Comparison of ENCODE assay signal across 8 mouse cellular contexts in the genomic region with DNA sequence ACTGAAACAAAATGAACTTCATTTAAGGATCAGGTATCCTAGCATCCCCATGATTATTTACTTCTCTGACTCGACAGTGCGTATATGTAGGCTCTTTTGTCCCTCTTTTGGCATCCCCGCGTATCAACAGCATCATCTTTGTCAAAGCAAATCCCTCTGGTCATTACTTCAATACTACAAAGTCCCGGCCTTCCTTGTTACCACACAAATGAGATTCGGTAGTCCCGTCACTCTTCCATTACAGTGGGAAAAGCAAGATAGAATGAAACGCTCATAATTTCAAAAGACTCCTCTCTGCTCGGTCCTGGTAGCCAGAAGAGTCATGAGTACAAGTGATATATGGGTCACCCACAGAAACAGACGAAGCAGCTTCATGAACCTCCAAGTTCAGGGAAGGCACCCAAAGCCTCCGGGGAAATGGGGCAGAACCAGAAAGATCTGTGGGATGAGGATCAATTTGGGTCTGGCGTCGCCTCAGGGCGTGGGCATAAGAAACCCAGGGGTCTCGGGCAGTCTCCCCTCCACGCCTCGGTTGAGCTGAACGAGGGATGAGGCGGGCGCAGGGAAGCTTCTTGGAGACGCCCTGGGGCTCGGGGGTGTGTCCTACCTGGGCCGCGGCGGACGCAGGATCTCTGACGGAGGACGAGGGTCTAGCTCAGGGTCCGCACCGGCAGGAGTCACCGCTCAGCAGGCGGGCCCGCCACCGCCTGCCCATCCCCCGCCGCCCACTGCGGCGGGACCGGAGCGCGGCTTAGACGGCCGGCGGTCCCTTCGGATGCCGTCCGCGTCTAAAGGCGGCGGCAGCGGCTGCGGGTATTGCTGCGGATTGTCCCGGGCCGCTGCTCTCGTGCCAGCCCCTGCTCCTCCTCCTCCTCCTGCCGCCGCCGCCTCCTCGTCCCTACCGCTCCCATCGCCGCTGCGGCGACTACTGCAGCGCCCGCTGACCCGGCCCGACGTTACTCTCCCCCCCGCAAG. TPM values are rescaled to one million over a fixed set of nuclear protein-coding genes. Genes with fewer than 3 reads are reported as not detected.
DNase-seq lines count a peak whose midpoint lies in the region; ATAC-seq and TF ChIP-seq lines count a peak whose summit lies in the region.

Cdan1 (minus strand) TSS at position 680 of the 975 bp plus-strand sequence.

- no peaks in the 10 kb centered on the region for H3K4me1 ChIP-seq in spleen, adult 2 months (ENCODE audit: control insufficient read depth, insufficient read depth, insufficient read length)
- no peaks in the 10 kb centered on the region for H3K4me1 ChIP-seq in kidney, embryonic 14.5 days (ENCODE audit: control insufficient read depth, insufficient read depth, low read length)
- peaks cover 10 to 14% of the 10 kb centered on the region in 2 experiments for H3K4me1 ChIP-seq in liver, embryonic 14.5 days (replicated peaks; ENCODE audit: control insufficient read depth in 2 of 2, insufficient read depth in 2 of 2, low read length in 1 of 2)
- H3K4me1 ChIP-seq in neural tube, embryonic 12.5 days: peaks cover 6% of the 10 kb centered on the region; the same call in 1 of the 2 replicates

- peak within 1 kb of the TSS; percentile 65 for H3K4me2 ChIP-seq in kidney, embryonic 14.5 days (replicated peaks; ENCODE audit: low read depth, low read length)
- peak within 1 kb of the TSS; percentile 95 for H3K4me2 ChIP-seq in liver, embryonic 14.5 days (ENCODE audit: low read depth)
- peak within 1 kb of the TSS; percentile 75 for H3K4me2 ChIP-seq in neural tube, embryonic 12.5 days (replicated peaks)

- H3K9ac ChIP-seq in kidney, embryonic 14.5 days (ENCODE audit: low read depth, low read length): peak within 1 kb of the TSS; percentile 82
- peak within 1 kb of the TSS; percentile 77 for H3K9ac ChIP-seq in liver, embryonic 14.5 days (replicated peaks)
- peak within 1 kb of the TSS; percentile 86 for H3K9ac ChIP-seq in neural tube, embryonic 12.5 days

- H3K4me3 ChIP-seq in spleen, adult 2 months (ENCODE audit: extremely low read depth, insufficient read depth, insufficient read length): peak within 1 kb of the TSS; percentile 80
- peak within 1 kb of the TSS; percentile 81 for H3K4me3 ChIP-seq in kidney, embryonic 14.5 days (ENCODE audit: low read length)
- peak within 1 kb of the TSS; percentile 89 to 90 for H3K4me3 ChIP-seq in liver, embryonic 14.5 days (ENCODE audit: insufficient read depth in 1 of 2, low read depth in 2 of 2, low read length in 2 of 2)
- H3K4me3 ChIP-seq in neural tube, embryonic 12.5 days: peak within 1 kb of the TSS; percentile 91

- peak in 1 of 2 experiments; percentile 33 for DNase-seq in spleen, adult 2 months (ENCODE audit: low read depth in 1 of 2, low spot score in 2 of 2)
- no peak for DNase-seq in spleen, adult 18-20 months
- DNase-seq in gonadal fat pad, adult 2 months (ENCODE audit: low read depth): no peak
- peak; percentile 33 to 40 (median 37) for DNase-seq in liver, embryonic 14.5 days (ENCODE audit: low read depth in 3 of 3, low spot score in 3 of 3)
- DNase-seq in thymus, postnatal 10 days (ENCODE audit: low spot score in 2 of 2): peak; percentile 34 to 40

- 3% methylated on average over 65 of the region's 71 CpGs for WGBS in spleen, adult 2 months
- under 1% methylated on average over 52 of the region's 71 CpGs for WGBS in kidney, embryonic 14.5 days
- 1% methylated on average over 70 of the region's 71 CpGs for WGBS in liver, embryonic 14.5 days (ENCODE audit: insufficient replicate concordance)
- WGBS in neural tube, embryonic 12.5 days: under 1% methylated on average over 68 of the region's 71 CpGs

- no peak within 1 kb of the TSS for H3K27ac ChIP-seq in spleen, adult 2 months (ENCODE audit: insufficient read depth, low read length)
- no peak within 1 kb of the TSS for H3K27ac ChIP-seq in kidney, embryonic 14.5 days (ENCODE audit: low read depth, low read length)
- H3K27ac ChIP-seq in liver, embryonic 14.5 days: peak within 1 kb of the TSS; percentile 21; the same call in 1 of the 2 replicates
- peak within 1 kb of the TSS; percentile 79 for H3K27ac ChIP-seq in neural tube, embryonic 12.5 days

- TF ChIP-seq EP300 in liver, embryonic 14.5 days (IDR thresholded peaks at IDR 0.05; ENCODE audit: low read depth): no peak

- ATAC-seq in common myeloid progenitor, adult 5-6 weeks (replicated peaks; ENCODE audit: low read depth, poor library complexity, severe bottlenecking): peak; percentile 24; the same call in 1 of the 2 replicates
- peak; percentile 78 for ATAC-seq in kidney, embryonic 14.5 days (ENCODE audit: low FRiP score, low TSS enrichment)
- ATAC-seq in liver, embryonic 14.5 days (ENCODE audit: insufficient read depth): peak; percentile 73
- peak; percentile 77 for ATAC-seq in neural tube, embryonic 12.5 days (ENCODE audit: low FRiP score, low read depth)

- H3K9me3 ChIP-seq in kidney, embryonic 14.5 days (ENCODE audit: control insufficient read depth, low read length): no peaks in the 10 kb centered on the region
- no peaks in the 10 kb centered on the region for H3K9me3 ChIP-seq in liver, embryonic 14.5 days (ENCODE audit: control insufficient read depth, low read length)
- H3K9me3 ChIP-seq in neural tube, embryonic 12.5 days: no peaks in the 10 kb centered on the region

- TF ChIP-seq CTCF in spleen, adult 2 months (IDR thresholded peaks at IDR 0.05; ENCODE audit: extremely low read depth, insufficient read depth, insufficient read length, insufficient replicate concordance): no peak
- TF ChIP-seq CTCF in liver, embryonic 14.5 days (IDR thresholded peaks at IDR 0.05; ENCODE audit: low read depth): no peak

- H3K36me3 ChIP-seq in spleen, adult 2 months (ENCODE audit: control insufficient read depth, insufficient read depth, low read length): no peaks in the 10 kb centered on the region
- no peaks in the 10 kb centered on the region for H3K36me3 ChIP-seq in kidney, embryonic 14.5 days (ENCODE audit: control insufficient read depth, insufficient read depth, low read length)
- H3K36me3 ChIP-seq in liver, embryonic 14.5 days (replicated peaks; ENCODE audit: control insufficient read depth, insufficient read depth, low read depth): no peaks in the 10 kb centered on the region
- no peaks in the 10 kb centered on the region for H3K36me3 ChIP-seq in neural tube, embryonic 12.5 days

- H3K27me3 ChIP-seq in spleen, adult 2 months (ENCODE audit: control insufficient read depth, insufficient read depth, low read length): no peaks in the 10 kb centered on the region
- no peaks in the 10 kb centered on the region for H3K27me3 ChIP-seq in kidney, embryonic 14.5 days (ENCODE audit: control insufficient read depth, insufficient read depth, low read length)
- H3K27me3 ChIP-seq in liver, embryonic 14.5 days (ENCODE audit: control insufficient read depth, insufficient read depth, low read length): no peaks in the 10 kb centered on the region
- no peaks in the 10 kb centered on the region for H3K27me3 ChIP-seq in neural tube, embryonic 12.5 days (replicated peaks)

- peak; percentile 7; the same call in 1 of the 2 replicates for TF ChIP-seq POLR2A in spleen, adult 2 months (IDR thresholded peaks at IDR 0.05; ENCODE audit: low read depth, low read length)

RNA-seq across cellular contexts. Expression of gene Cdan1, which starts in this region (rescaled TPM):
- 20.3 and 29.7 TPM in 2 replicates for polyA plus RNA-seq in spleen, adult 2 months (2012; rRNA removed)
- total RNA-seq in common myeloid progenitor, adult 5-6 weeks (2017): 17.3 and 25.6 TPM in 2 replicates
- polyA plus RNA-seq in gonadal fat pad, adult 2 months (2012; rRNA removed): 13.9 and 16.4 TPM in 2 replicates
- polyA plus RNA-seq in kidney, embryonic 14.5 days (2014; fragmentation: Nextera tagmentation; extraction: Ambion mirVana): 7.0 and 8.9 TPM in 2 replicates
- polyA plus RNA-seq in liver, embryonic 14.5 days (2012; rRNA removed): 7.6 and 13.7 TPM in 2 replicates
- polyA plus RNA-seq in liver, embryonic 14.5 days (2014; fragmentation: Nextera tagmentation; extraction: Ambion mirVana): 4.8 and 6.1 TPM in 2 replicates
- polyA plus RNA-seq in neural tube, embryonic 12.5 days (2016; fragmentation: Nextera tagmentation; extraction: Ambion mirVana): 7.5 and 9.7 TPM in 2 replicates

Comparison
In these comparisons a context has a peak if more than half of its experiments do, and no peak if none do; other contexts are left out.
1. DNase-seq: peak in liver, embryonic 14.5 days (3 of 3) and thymus, postnatal 10 days (2 of 2); none in spleen, adult 18-20 months (0 of 2) and gonadal fat pad, adult 2 months (single experiment).
2. H3K27ac ChIP-seq: peak in liver, embryonic 14.5 days (single experiment) and neural tube, embryonic 12.5 days (single experiment); none in spleen, adult 2 months (single experiment) and kidney, embryonic 14.5 days (single experiment).
3. ATAC-seq: peak in every context shown above with its lines; median percentile 78 in kidney, embryonic 14.5 days; 77 in neural tube, embryonic 12.5 days; 73 in liver, embryonic 14.5 days; 24 in common myeloid progenitor, adult 5-6 weeks.
4. Peak in every context shown above with its lines, with median percentiles within 50 percentile points of each other: H3K4me3 ChIP-seq, H3K4me2 ChIP-seq and H3K9ac ChIP-seq.